Mouse (Mus musculus) left cerebral cortex, postnatal 36 days (tissue): ENCODE measurements around the gene Trim24. TPM values are rescaled to one million over a fixed set of nuclear protein-coding genes. Genes with fewer than 3 reads are reported as not detected.

Experiments
- DNase-seq, 2 experiments: peaks; one replicate each; pipeline ENCODE4 v3.0.0; 2021 to 2022; ENCODE audit warnings: low spot score in 2 of 2, mixed read lengths in 1 of 2
- intact Hi-C: fragments of 180-260 bp; cut with DNase I; formaldehyde crosslinking; loops from one replicate; pipeline ENCODE4 v1.15.1; 2025
- total RNA-seq, 2 experiments: library from RNA; stranded (reverse); gene quantifications; 2 replicates each; pipeline ENCODE4 v1.2.3; 2021

Trim24 gene
- total RNA-seq, 2 experiments from 2014 or later: 29.1 to 33.4 TPM

- intact Hi-C loops: no loop called here
- no peak for DNase-seq
These were observed 12.5 kb upstream of the Trim24 start for GRCm38 (mm10) chr6:37858126-37858525.

GRCm38 (mm10) chr6:37862893-37863292, 7.7 kb upstream of the Trim24 start:
- intact Hi-C loops: no loop called here
- DNase-seq: no peak

GRCm38 (mm10) chr6:37863961-37864730, 6.5 kb upstream of the Trim24 start:
- no peak for DNase-seq
- intact Hi-C loops: no loop called here

- intact Hi-C loops: loop anchor here (2.0 to 10.0 kb wide), 2 partner anchors 194 to 280 kb away; no protein-coding TSS in a partner anchor
- DNase-seq: peak in 1 of 2 experiments; percentile 61
These were observed 683 bp downstream of the Trim24 start for GRCm38 (mm10) chr6:37871137-37871851.

GRCm38 (mm10) chr6:37872861-37873260, 2.2 kb downstream of the Trim24 start:
- DNase-seq: no peak
- intact Hi-C loops: loop anchor here (10.0 kb wide), 1 partner anchor 192 kb away; no protein-coding TSS in a partner anchor

- DNase-seq: no peak
- intact Hi-C loops: loop anchor here (10.0 kb wide), 1 partner anchor 191 kb away; no protein-coding TSS in a partner anchor
These were observed 3.1 kb downstream of the Trim24 start for GRCm38 (mm10) chr6:37873731-37874130.

- intact Hi-C loops: loop anchor here (10.0 kb wide), 1 partner anchor 187 kb away; no protein-coding TSS in a partner anchor
- no peak for DNase-seq
These were observed 7.6 kb downstream of the Trim24 start for GRCm38 (mm10) chr6:37878206-37878605.

GRCm38 (mm10) chr6:37880586-37880985, 10.0 kb downstream of the Trim24 start:
- DNase-seq: no peak
- intact Hi-C loops: no loop called here

- no peak for DNase-seq
- intact Hi-C loops: no loop called here
These were observed 23.0 kb downstream of the Trim24 start for GRCm38 (mm10) chr6:37893586-37893985.

- peak in 1 of 2 experiments; percentile 9 for DNase-seq
These were observed 25.2 kb downstream of the Trim24 start for GRCm38 (mm10) chr6:37895646-37896435.

GRCm38 (mm10) chr6:37900221-37900620, 29.6 kb downstream of the Trim24 start:
- intact Hi-C loops: no loop called here

More at GRCm38 (mm10) chr6:37895646-37896435, 25.2 kb downstream of the Trim24 start:
- intact Hi-C loops: no loop called here

GRCm38 (mm10) chr6:37901791-37902190, 31.2 kb downstream of the Trim24 start:
- no peak for DNase-seq
- intact Hi-C loops: no loop called here

More at GRCm38 (mm10) chr6:37900221-37900620, 29.6 kb downstream of the Trim24 start:
- no peak for DNase-seq

GRCm38 (mm10) chr6:37903810-37904209, 33.2 kb downstream of the Trim24 start:
- DNase-seq: no peak
- intact Hi-C loops: no loop called here

- no peak for DNase-seq
- intact Hi-C loops: no loop called here
These were observed 42.9 kb downstream of the Trim24 start for GRCm38 (mm10) chr6:37913525-37913924.

- DNase-seq: no peak
- intact Hi-C loops: no loop called here
These were observed 54.5 kb downstream of the Trim24 start for GRCm38 (mm10) chr6:37925104-37925503.

- intact Hi-C loops: no loop called here
These were observed 56.1 kb downstream of the Trim24 start for GRCm38 (mm10) chr6:37926751-37927150.

GRCm38 (mm10) chr6:37936498-37936897, 65.9 kb downstream of the Trim24 start:
- intact Hi-C loops: no loop called here
- no peak for DNase-seq

More at GRCm38 (mm10) chr6:37926751-37927150, 56.1 kb downstream of the Trim24 start:
- no peak for DNase-seq

GRCm38 (mm10) chr6:37951306-37951705, 80.7 kb downstream of the Trim24 start:
- intact Hi-C loops: no loop called here
- no peak for DNase-seq

- no peak for DNase-seq
- intact Hi-C loops: no loop called here
These were observed 96.8 kb downstream of the Trim24 start for GRCm38 (mm10) chr6:37967386-37967785.

GRCm38 (mm10) chr6:38007459-38007858, 136.8 kb downstream of the Trim24 start:
- peak; percentile 16 to 32 for DNase-seq
- intact Hi-C loops: loop anchor here (1.0 kb wide), 1 partner anchor 59 kb away; no protein-coding TSS in a partner anchor
